Mouse (Mus musculus): ENCODE measurements around the gene Dixdc1. TPM values are rescaled to one million over a fixed set of nuclear protein-coding genes. Genes with fewer than 3 reads are reported as not detected.

Gene Dixdc1
- polyA plus RNA-seq, 1 experiment: not detected

GRCm38 (mm10) chr9:50768107-50769002 lies 29.0 kb upstream of the Dixdc1 start, which contains the start of gene Fdxacb1:
Gene Fdxacb1, plus strand, starts transcription at chr9:50768236.
- 3% methylated on average over 59 of the region's 59 CpGs for WGBS
- H3K4me3 ChIP-seq (replicated peaks; ENCODE audit: control insufficient read depth, low read depth, low read length): peak within 1 kb of the TSS; percentile 94
- H3K27ac ChIP-seq (ENCODE audit: control insufficient read depth, insufficient read depth, low read depth, low read length, poor library complexity): peak within 1 kb of the TSS; percentile 93
- TF ChIP-seq POLR2A (IDR thresholded peaks at IDR 0.05; ENCODE audit: borderline replicate concordance, control insufficient read depth, low read depth, low read length): peak; percentile 62; the same call in 1 of the 2 replicates
- TF ChIP-seq CTCF (IDR thresholded peaks at IDR 0.05; ENCODE audit: control insufficient read depth, insufficient read depth, low read length): peak; percentile 67
- H3K4me1 ChIP-seq (ENCODE audit: control insufficient read depth, insufficient read depth, low read length): peaks cover 2% of the 10 kb centered on the region; the same call in 1 of the 2 replicates

DNA sequence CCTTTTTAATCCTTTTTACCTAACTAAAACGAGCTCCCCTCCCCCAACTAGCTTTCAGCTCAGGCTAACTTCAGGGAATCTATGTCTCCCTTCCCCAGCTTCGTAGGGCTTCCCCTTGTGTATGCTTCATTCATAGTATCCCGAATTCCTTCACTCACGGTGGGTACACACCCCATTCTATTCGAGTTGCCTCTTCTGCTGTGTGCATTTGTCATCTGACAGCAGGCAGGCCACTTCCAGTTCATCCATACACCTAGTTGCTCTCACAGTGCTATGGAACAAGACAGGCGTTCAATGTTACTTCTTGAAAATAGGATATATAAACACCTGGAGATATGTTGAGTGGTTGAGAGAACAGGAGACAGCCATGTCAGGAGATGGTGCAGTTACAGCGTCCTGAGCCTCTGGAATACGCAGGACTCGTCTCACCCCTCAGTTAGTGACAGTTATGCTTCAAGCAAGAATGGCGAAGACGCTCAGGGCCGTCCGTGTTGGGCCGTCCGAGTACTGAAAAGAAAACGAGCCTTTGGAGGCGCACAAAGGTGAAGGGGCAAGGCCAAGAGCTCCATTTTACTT lies 28.3 kb upstream of the Dixdc1 start:
- Histone ChIP-seq H3K4me1 (ENCODE audit: control insufficient read depth, insufficient read depth, low read length) (peaks cover 2% of the 10 kb centered on the region; the same call in 1 of the 2 replicates), H3K27ac (ENCODE audit: control insufficient read depth, insufficient read depth, low read depth, low read length, poor library complexity) (peak overlapping the region; percentile 93), H3K4me3 (replicated peaks; ENCODE audit: control insufficient read depth, low read depth, low read length) (peak overlapping the region; percentile 94)
- TF ChIP-seq POLR2A (IDR thresholded peaks at IDR 0.05; ENCODE audit: borderline replicate concordance, control insufficient read depth, low read depth, low read length) (no peak), CTCF (IDR thresholded peaks at IDR 0.05; ENCODE audit: control insufficient read depth, insufficient read depth, low read length) (no peak)
- 2% methylated on average over 17 of the region's 17 CpGs for WGBS

GRCm38 (mm10) chr9:50763331-50763730 lies 24.0 kb upstream of the Dixdc1 start:
- peak; percentile 40; the same call in 1 of the 2 replicates for TF ChIP-seq CTCF (IDR thresholded peaks at IDR 0.05; ENCODE audit: control insufficient read depth, insufficient read depth, low read length)
- TF ChIP-seq POLR2A (IDR thresholded peaks at IDR 0.05; ENCODE audit: borderline replicate concordance, control insufficient read depth, low read depth, low read length): no peak
- Histone ChIP-seq H3K27ac (ENCODE audit: control insufficient read depth, insufficient read depth, low read depth, low read length, poor library complexity) (no peak overlapping the region), H3K4me1 (ENCODE audit: control insufficient read depth, insufficient read depth, low read length) (peaks cover 2% of the 10 kb centered on the region; the same call in 1 of the 2 replicates), H3K4me3 (replicated peaks; ENCODE audit: control insufficient read depth, low read depth, low read length) (no peak overlapping the region)
- WGBS: 71% methylated on average over 1 of the region's 1 CpGs

DNA sequence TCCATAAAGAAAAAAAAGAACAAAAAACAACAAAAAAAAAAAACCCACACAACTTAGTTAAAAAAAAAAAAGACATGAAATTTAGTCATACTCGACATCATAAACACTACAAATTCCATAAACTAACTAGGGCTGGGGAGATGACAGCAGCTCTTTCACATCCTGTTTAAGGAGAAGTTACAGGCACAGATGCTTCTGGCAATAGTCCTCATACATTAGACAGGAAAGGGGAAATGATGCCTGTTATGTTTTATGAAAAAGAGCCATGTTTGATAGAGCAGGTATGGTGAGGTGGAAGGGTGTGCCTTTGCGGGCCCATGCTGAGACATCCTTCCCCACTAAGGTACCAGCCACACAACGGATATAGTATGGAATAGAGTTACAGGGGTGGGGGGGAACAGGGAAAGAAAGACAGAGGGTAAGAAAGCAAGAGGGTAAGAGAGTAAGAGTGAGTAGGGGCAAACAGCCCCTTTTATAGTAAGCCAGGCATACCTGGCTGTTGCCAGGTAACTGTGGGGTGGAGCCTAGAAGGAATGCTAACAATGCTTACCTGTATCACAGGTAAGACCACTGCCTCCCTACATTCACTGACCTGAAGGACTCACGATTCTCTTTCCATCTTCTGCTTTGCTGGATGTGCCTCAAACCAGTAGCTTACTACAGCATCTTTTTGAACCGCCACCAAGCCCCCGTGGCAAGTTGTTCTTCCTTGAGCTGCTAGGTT lies 22.4 kb upstream of the Dixdc1 start:
- TF ChIP-seq CTCF (IDR thresholded peaks at IDR 0.05; ENCODE audit: control insufficient read depth, insufficient read depth, low read length) (no peak), POLR2A (IDR thresholded peaks at IDR 0.05; ENCODE audit: borderline replicate concordance, control insufficient read depth, low read depth, low read length) (no peak)
- H3K4me3 ChIP-seq (replicated peaks; ENCODE audit: control insufficient read depth, low read depth, low read length): no peak overlapping the region
- WGBS: 70% methylated on average over 6 of the region's 6 CpGs

DNA sequence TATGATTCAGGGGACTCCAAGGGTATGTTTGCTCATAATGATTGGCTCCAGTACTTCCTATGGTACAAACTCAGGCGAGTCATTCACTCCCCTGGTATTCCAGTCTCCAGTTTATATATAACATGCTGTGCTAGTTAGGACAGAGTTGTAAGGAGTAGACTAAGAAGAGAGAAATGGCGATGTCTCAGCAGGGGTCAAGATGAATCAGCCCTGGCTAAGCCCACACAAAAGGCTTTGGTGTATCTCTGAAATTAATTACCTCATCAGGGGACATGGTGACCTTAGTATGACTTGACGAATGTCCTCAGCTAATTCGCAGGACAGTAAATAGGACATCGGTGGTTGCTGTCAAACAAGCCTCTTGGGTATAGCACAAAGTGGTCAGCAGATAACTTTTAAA lies 17.4 kb upstream of the Dixdc1 start:
- H3K27ac ChIP-seq (ENCODE audit: control insufficient read depth, insufficient read depth, low read depth, low read length, poor library complexity): no peak overlapping the region
- H3K4me3 ChIP-seq (replicated peaks; ENCODE audit: control insufficient read depth, low read depth, low read length): no peak overlapping the region
- TF ChIP-seq POLR2A (IDR thresholded peaks at IDR 0.05; ENCODE audit: borderline replicate concordance, control insufficient read depth, low read depth, low read length): no peak
- TF ChIP-seq CTCF (IDR thresholded peaks at IDR 0.05; ENCODE audit: control insufficient read depth, insufficient read depth, low read length): no peak
- H3K4me1 ChIP-seq (ENCODE audit: control insufficient read depth, insufficient read depth, low read length): no peaks in the 10 kb centered on the region; the same call in 1 of the 2 replicates
- WGBS: 71% methylated on average over 5 of the region's 5 CpGs

More for the DNA sequence above, 22.4 kb upstream of the Dixdc1 start:
- H3K4me1 ChIP-seq (ENCODE audit: control insufficient read depth, insufficient read depth, low read length): no peaks in the 10 kb centered on the region; the same call in 1 of the 2 replicates
- H3K27ac ChIP-seq (ENCODE audit: control insufficient read depth, insufficient read depth, low read depth, low read length, poor library complexity): no peak overlapping the region

DNA sequence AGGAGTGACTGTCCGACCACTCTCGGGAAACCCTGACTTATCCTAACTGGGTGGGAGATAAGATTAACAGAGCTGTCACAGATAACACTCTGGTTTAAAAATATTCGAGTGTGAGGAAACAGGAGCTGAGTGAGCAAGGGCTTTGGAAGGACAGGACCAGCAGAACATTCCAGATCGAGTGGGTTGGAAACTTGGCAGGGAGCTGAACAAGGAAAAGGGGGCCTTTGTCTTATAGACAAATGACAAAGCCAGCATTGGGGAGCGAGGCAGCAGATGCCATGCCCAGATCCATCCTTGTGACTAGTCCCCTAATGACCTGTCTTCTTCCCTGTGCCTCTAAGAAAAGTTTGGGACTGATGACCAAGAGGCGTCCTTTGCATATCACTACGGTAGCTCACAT lies 14.6 kb upstream of the Dixdc1 start:
- Histone ChIP-seq H3K4me1 (ENCODE audit: control insufficient read depth, insufficient read depth, low read length) (no peaks in the 10 kb centered on the region), H3K4me3 (replicated peaks; ENCODE audit: control insufficient read depth, low read depth, low read length) (no peak overlapping the region), H3K27ac (ENCODE audit: control insufficient read depth, insufficient read depth, low read depth, low read length, poor library complexity) (no peak overlapping the region)
- WGBS: 61% methylated on average over 7 of the region's 7 CpGs
- TF ChIP-seq CTCF (IDR thresholded peaks at IDR 0.05; ENCODE audit: control insufficient read depth, insufficient read depth, low read length) (no peak), POLR2A (IDR thresholded peaks at IDR 0.05; ENCODE audit: borderline replicate concordance, control insufficient read depth, low read depth, low read length) (no peak)

DNA sequence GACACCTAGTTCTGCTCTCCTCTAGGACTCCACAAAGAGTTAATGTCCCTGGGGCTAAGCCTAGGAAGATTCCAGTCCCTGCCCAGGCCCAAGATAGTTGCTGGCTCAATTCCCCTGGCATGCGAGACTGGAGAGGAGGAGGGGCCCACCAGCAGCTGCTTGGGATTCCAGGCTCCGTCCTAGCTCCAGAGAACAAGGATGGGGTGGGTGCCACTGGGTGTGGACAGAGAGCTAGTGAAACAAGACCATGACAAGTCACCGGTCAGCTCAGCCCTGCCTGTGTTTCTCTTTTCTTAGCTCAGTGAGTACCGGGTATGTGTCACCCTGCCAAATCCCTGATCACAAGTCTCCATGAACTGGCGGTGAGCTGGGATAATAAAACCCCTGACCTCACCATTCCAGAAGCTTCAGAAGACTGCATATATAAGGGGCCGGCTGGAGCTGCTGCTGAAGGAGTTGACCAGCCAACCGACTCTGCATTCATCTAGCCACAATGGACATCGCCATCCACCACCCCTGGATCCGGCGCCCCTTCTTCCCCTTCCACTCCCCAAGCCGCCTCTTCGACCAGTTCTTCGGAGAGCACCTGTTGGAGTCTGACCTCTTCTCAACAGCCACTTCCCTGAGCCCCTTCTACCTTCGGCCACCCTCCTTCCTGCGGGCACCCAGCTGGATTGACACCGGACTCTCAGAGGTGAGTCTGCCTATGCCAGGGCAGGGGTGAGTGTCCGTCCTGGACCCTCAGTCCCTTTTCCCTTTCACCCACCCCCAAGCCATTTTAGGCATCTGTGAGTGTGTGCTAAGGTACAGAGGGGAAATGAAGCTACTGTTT lies 13.7 kb upstream of the Dixdc1 start:
- Histone ChIP-seq H3K27ac (ENCODE audit: control insufficient read depth, insufficient read depth, low read depth, low read length, poor library complexity) (no peak overlapping the region), H3K4me3 (replicated peaks; ENCODE audit: control insufficient read depth, low read depth, low read length) (no peak overlapping the region), H3K4me1 (ENCODE audit: control insufficient read depth, insufficient read depth, low read length) (no peaks in the 10 kb centered on the region)
- 78% methylated on average over 17 of the region's 17 CpGs for WGBS
- TF ChIP-seq POLR2A (IDR thresholded peaks at IDR 0.05; ENCODE audit: borderline replicate concordance, control insufficient read depth, low read depth, low read length) (no peak), CTCF (IDR thresholded peaks at IDR 0.05; ENCODE audit: control insufficient read depth, insufficient read depth, low read length) (no peak)
